ENCODE assay signal across 7 mouse cellular contexts in the genomic region with DNA sequence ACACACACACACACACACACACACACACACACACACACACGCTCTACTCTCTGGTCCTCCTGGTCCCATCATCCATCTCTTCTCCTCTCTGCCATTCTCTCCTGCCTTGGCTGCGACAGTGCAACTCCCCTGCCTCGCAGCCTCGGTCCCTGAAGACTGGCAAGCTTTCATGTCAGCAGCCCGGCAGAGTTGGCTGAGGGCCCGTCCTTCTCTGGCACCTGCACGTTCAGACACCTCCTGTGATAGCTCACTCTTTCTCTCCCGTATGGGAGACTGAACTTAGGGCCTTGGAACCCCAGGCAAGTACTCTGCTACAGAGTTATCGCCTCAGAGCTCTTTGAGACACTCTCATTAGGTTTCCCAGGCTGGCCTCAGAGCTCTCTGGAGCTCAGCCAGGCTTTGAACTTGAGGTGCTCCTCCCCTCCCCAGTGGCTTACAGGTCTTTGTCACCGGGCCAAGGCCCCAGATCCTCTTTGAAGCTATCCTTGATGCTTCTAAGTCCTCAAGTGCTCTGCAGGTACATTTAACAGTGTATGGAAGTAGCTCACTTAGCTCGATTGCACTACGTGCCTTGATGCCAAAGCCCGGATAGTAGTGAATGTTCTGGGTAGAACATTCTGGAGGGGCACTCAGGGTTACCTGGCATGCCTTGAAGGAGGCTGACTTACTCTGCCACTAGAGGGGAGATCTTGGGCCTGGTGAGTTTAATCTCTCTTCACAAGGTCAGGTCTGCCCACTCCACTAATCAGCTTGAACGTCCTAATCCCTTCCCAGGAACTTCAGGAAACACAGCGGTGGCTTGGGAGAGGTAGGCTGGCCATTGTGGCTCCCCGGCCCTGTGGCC. TPM values are rescaled to one million over a fixed set of nuclear protein-coding genes. Genes with fewer than 3 reads are reported as not detected.
DNase-seq lines count a peak whose midpoint lies in the region; ATAC-seq and TF ChIP-seq lines count a peak whose summit lies in the region.

No protein-coding gene starts in this region.

- peaks cover 41% of the 10 kb centered on the region for H3K27me3 ChIP-seq in liver, embryonic 11.5 days (replicated peaks; ENCODE audit: control insufficient read depth, insufficient read depth, low read length)
- peaks cover 29% of the 10 kb centered on the region for H3K27me3 ChIP-seq in liver, postnatal 0 days (ENCODE audit: insufficient read depth, low read length)
- peaks cover 37% of the 10 kb centered on the region for H3K27me3 ChIP-seq in heart, embryonic 11.5 days (ENCODE audit: control insufficient read depth, insufficient read depth, low read length)

- no peak overlapping the region; the same call in 1 of the 2 replicates for H3K27ac ChIP-seq in liver, embryonic 11.5 days (ENCODE audit: low read depth, low read length)
- H3K27ac ChIP-seq in liver, postnatal 0 days (ENCODE audit: low read depth), result no peak overlapping the region
- no peak overlapping the region for H3K27ac ChIP-seq in heart, embryonic 11.5 days (ENCODE audit: low read depth, low read length)

- peaks cover 34% of the 10 kb centered on the region for H3K4me1 ChIP-seq in liver, embryonic 11.5 days (replicated peaks; ENCODE audit: control insufficient read depth, insufficient read depth, low read length)
- peaks cover 15% of the 10 kb centered on the region for H3K4me1 ChIP-seq in liver, postnatal 0 days (ENCODE audit: insufficient read depth)
- H3K4me1 ChIP-seq in heart, embryonic 11.5 days (ENCODE audit: control insufficient read depth, insufficient read depth, low read length), result peaks cover 39% of the 10 kb centered on the region

- no peaks in the 10 kb centered on the region for H3K36me3 ChIP-seq in liver, embryonic 11.5 days (ENCODE audit: control insufficient read depth, insufficient read depth, low read length)
- H3K36me3 ChIP-seq in liver, postnatal 0 days (replicated peaks; ENCODE audit: insufficient read depth, low read length), result no peaks in the 10 kb centered on the region
- no peaks in the 10 kb centered on the region for H3K36me3 ChIP-seq in heart, embryonic 11.5 days (ENCODE audit: control insufficient read depth, insufficient read depth, low read length)

- no peak for DNase-seq in liver, embryonic 11.5 days (ENCODE audit: low spot score)
- no peak for DNase-seq in liver, postnatal 0 days
- peak; percentile 77 for DNase-seq in cerebellum, adult 8-10 months
- DNase-seq in lung, postnatal 14 days, result peak; percentile 59
- DNase-seq in embryo, embryonic 10.5 days (ENCODE audit: low spot score), result no peak
- DNase-seq in kidney, adult 8-10 months, result no peak

- WGBS in liver, embryonic 11.5 days, result 83% methylated on average over 16 of the region's 16 CpGs
- WGBS in liver, postnatal 0 days (ENCODE audit: insufficient replicate concordance), result 73% methylated on average over 16 of the region's 16 CpGs
- WGBS in heart, embryonic 11.5 days (ENCODE audit: insufficient replicate concordance), result 63% methylated on average over 16 of the region's 16 CpGs

- TF ChIP-seq EP300 in liver, postnatal 0 days (IDR thresholded peaks at IDR 0.05; ENCODE audit: low read depth), result no peak

- ATAC-seq in liver, embryonic 11.5 days (replicated peaks; ENCODE audit: low FRiP score), result no peak
- ATAC-seq in liver, postnatal 0 days, result no peak
- no peak for ATAC-seq in heart, embryonic 11.5 days (replicated peaks; ENCODE audit: insufficient number of reproducible peaks, low FRiP score, low TSS enrichment)

- H3K9ac ChIP-seq in liver, embryonic 11.5 days (ENCODE audit: low read depth, low read length), result peak overlapping the region; percentile 20
- H3K9ac ChIP-seq in liver, postnatal 0 days (replicated peaks), result no peak overlapping the region
- H3K9ac ChIP-seq in heart, embryonic 11.5 days (ENCODE audit: low read depth, low read length), result peak overlapping the region; percentile 75; the same call in 1 of the 2 replicates

- no peak overlapping the region for H3K4me3 ChIP-seq in liver, embryonic 11.5 days (ENCODE audit: low read depth, low read length)
- no peak overlapping the region for H3K4me3 ChIP-seq in liver, postnatal 0 days (ENCODE audit: low read depth, low read length)
- H3K4me3 ChIP-seq in heart, embryonic 11.5 days (ENCODE audit: low read depth, low read length), result peak overlapping the region; percentile 42; the same call in 1 of the 2 replicates

- peak overlapping the region; percentile 57 for H3K4me2 ChIP-seq in liver, embryonic 11.5 days
- H3K4me2 ChIP-seq in liver, postnatal 0 days (ENCODE audit: low read depth, low read length), result no peak overlapping the region
- peak overlapping the region; percentile 69; the same call in 1 of the 2 replicates for H3K4me2 ChIP-seq in heart, embryonic 11.5 days

- TF ChIP-seq CTCF in liver, postnatal 0 days (IDR thresholded peaks at IDR 0.05; ENCODE audit: low read depth), result no peak

- no peaks in the 10 kb centered on the region for H3K9me3 ChIP-seq in liver, embryonic 11.5 days (ENCODE audit: control insufficient read depth, low read length)
- no peaks in the 10 kb centered on the region for H3K9me3 ChIP-seq in liver, postnatal 0 days (ENCODE audit: low read length)
- no peaks in the 10 kb centered on the region for H3K9me3 ChIP-seq in heart, embryonic 11.5 days (replicated peaks; ENCODE audit: control insufficient read depth, low read length)

RNA-seq across cellular contexts. Expression of a gene that starts 2.5 kb away (rescaled TPM):
- 2.0 and 2.5 TPM in 2 replicates for polyA plus RNA-seq in liver, embryonic 11.5 days (2014; fragmentation: Nextera tagmentation; extraction: Ambion mirVana)
- polyA plus RNA-seq in liver, postnatal 0 days (2015; fragmentation: Nextera tagmentation; extraction: Ambion mirVana), result 3.6 and 3.7 TPM in 2 replicates
- polyA plus RNA-seq in heart, embryonic 11.5 days (2014; fragmentation: Nextera tagmentation; extraction: Ambion mirVana), result 1.1 and 1.2 TPM in 2 replicates

RNA-seq across cellular contexts. Expression of a gene that starts 3.2 kb away (rescaled TPM):
- polyA plus RNA-seq in liver, embryonic 11.5 days (2014; fragmentation: Nextera tagmentation; extraction: Ambion mirVana), result 0.62 and 0.74 TPM in 2 replicates
- polyA plus RNA-seq in liver, postnatal 0 days (2015; fragmentation: Nextera tagmentation; extraction: Ambion mirVana), result 0.32 TPM in 1 of 2 replicates, not detected in the other
- polyA plus RNA-seq in heart, embryonic 11.5 days (2014; fragmentation: Nextera tagmentation; extraction: Ambion mirVana), result 0.35 and 0.92 TPM in 2 replicates

RNA-seq across cellular contexts. Expression of a gene that starts 29.8 kb away (rescaled TPM):
- polyA plus RNA-seq in liver, embryonic 11.5 days (2014; fragmentation: Nextera tagmentation; extraction: Ambion mirVana), result 9.9 and 10.6 TPM in 2 replicates
- 4.9 and 6.2 TPM in 2 replicates for polyA plus RNA-seq in liver, postnatal 0 days (2015; fragmentation: Nextera tagmentation; extraction: Ambion mirVana)
- polyA plus RNA-seq in heart, embryonic 11.5 days (2014; fragmentation: Nextera tagmentation; extraction: Ambion mirVana), result 5.0 and 6.0 TPM in 2 replicates

Comparison
In these comparisons a context has a peak if more than half of its experiments do, and no peak if none do; other contexts are left out.
1. DNase-seq: peak in cerebellum, adult 8-10 months (single experiment) and lung, postnatal 14 days (single experiment); none in liver, embryonic 11.5 days (single experiment), liver, postnatal 0 days (single experiment), embryo, embryonic 10.5 days (single experiment) and kidney, adult 8-10 months (0 of 2).